Mouse (Mus musculus): Measurements from ENCODE around the gene Crebl2.

DNA sequence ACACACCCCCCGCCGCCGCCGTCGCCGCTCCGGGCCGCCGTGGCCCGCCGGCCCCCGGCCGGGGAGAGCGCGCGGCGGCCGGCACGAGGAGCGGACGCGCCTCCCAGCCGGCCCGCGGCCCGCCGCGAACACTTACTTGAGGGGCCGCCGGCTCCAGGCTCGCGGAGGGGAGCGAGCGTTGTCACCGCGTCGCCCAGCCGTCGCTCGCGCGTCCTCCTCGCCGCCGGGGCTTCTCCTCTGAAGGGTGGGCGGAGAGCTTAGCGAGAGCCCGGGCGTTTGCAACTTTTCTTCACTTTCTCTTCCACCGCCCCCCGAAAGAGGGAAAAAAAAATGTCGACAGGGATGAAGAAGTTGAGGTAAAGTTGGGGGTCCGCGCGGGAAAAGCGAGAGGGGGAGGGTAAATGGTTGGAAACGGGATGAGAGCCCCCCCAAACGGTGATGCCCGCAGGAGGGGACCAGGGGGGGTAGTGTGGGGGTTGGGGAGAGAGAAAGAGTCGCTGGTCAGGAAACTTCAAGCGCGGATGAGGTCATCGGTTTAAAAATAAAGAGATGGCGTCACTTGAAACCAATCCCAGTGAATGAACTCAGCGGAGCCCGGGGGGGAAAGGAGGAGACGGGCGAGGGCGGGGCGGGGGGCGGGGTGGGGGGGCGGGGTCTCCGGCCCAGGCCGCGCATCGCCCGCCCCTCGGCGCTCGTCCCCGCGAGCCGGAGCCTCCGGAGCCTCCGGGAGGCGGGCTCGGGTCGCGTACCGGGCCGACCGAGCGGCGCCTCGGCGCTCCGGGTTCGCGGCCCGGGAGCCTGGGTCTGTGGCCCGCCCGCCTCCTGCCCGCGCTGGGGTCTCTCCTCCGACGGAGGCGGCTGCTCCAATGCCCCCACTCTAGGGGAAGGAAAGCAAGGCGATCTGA lies 37.6 kb upstream of the Crebl2 start, which contains the start of gene Dusp16:
- TF ChIP-seq CTCF (IDR thresholded peaks at IDR 0.05; ENCODE audit: extremely low read depth, insufficient read depth, low read length) (no peak), POLR2A (IDR thresholded peaks at IDR 0.05; ENCODE audit: extremely low read depth, insufficient read depth, low read length) (no peak)
